Mouse (Mus musculus) mature B cell (primary cell): Measurements from ENCODE around the gene Vstm5.
"Not testable (repeated sequence)": the region's sequence is repeated elsewhere in the genome, so short reads cannot be mapped to it uniquely, and the experiment has no call there.

Experiments used
- in situ Hi-C: fragments of 300-500 bp; cut with MboI; formaldehyde crosslinking; loops from 2 replicates; pipeline ENCODE4 v1.14.3; 2019

Gene Vstm5

GRCm38 (mm10) chr9:15239042-15239925 is at the start of gene Vstm5:
Vstm5 (plus strand) TSS chr9:15239045.
- in situ Hi-C loops: no loop called here

DNA sequence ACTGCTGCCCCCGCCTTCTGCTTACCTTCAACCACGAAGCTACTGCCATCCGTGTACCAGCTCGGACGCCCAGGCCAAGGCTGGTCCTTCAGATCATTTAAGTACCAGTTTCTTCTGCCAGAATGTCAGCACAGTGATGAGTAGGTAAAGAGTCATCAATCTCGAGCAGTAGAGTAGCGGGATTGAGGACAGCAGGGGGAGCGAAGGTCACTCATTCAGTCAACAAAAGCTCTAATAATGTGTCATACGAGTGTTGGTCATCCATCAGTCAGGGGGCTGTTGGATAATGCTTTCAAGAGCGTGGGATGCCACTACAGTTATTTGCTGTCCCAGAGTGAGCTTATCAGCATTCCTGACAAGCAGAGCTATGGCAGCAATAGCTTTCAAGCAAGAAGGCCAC is 44.0 kb upstream of the Vstm5 start:
- in situ Hi-C loops: not testable (repeated sequence)

- in situ Hi-C loops: no loop called here
Observed at GRCm38 (mm10) chr9:15206631-15207030, 32.2 kb upstream of the Vstm5 start.

DNA sequence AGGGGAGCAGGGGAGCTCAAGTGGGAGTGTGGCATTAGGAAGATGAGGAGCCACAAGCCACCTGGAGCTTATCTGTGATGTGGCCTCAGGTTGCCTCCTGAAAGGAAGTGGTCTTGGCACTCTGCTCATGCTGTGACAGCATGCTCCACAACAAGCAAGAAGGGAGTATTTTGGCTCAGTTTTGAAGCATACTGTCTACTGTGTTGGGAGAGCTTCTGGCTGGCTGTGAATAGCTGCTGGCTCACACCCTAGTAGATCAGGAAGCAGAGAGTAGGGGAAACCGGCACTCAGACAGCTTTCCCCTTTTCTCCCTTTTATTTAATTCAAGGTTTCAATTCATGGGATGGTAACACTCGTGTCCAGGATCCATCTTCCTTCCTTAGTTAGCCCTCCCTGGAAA is 29.5 kb upstream of the Vstm5 start:
- in situ Hi-C loops: no loop called here

- in situ Hi-C loops: no loop called here
Observed at GRCm38 (mm10) chr9:15211876-15212275, 27.0 kb upstream of the Vstm5 start.

GRCm38 (mm10) chr9:15213695-15214094 is 25.1 kb upstream of the Vstm5 start:
- in situ Hi-C loops: no loop called here

- in situ Hi-C loops: no loop called here
Observed at GRCm38 (mm10) chr9:15224912-15225311, 13.9 kb upstream of the Vstm5 start.

DNA sequence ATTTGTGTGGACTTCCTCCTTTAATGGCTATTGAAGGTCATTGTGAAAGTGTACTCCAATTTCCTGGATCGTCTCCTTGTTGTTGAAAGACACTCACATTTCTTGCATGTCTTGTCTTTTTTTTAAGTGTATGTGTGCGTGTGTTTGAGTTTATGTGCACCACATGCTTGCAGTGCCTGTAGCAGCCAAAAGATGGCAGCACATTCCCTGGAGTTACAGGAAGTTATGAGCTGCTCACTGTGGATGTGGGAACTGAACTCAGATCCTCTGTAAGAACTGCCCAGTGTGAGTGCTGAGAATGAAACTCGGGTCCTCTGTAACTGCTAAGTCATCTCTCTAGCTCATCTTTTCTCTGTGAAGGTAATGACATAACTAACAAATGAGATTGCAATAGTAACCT is 6.4 kb upstream of the Vstm5 start:
- in situ Hi-C loops: no loop called here

DNA sequence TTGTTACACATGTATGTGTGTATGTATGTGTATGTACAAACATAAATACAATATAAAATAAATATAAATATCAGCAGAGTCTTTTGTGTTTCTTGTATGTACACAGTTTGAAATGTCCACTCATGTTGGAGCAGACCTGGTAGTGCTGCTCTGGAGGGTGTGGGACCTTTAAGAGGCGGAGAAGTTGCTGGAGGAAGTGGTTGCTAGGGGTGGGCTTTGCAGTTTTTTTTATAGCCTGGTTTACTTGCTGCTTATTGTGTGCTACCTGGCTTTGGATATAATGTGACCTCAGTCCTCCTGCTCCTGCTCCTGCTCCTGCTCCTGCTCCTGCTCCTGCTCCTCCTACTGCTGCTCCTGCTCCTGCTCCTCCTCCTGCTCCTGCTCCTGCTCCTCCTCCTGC is 5.2 kb upstream of the Vstm5 start:
- in situ Hi-C loops: no loop called here

- in situ Hi-C loops: no loop called here
Observed at GRCm38 (mm10) chr9:15235986-15236385, 2.9 kb upstream of the Vstm5 start.

DNA sequence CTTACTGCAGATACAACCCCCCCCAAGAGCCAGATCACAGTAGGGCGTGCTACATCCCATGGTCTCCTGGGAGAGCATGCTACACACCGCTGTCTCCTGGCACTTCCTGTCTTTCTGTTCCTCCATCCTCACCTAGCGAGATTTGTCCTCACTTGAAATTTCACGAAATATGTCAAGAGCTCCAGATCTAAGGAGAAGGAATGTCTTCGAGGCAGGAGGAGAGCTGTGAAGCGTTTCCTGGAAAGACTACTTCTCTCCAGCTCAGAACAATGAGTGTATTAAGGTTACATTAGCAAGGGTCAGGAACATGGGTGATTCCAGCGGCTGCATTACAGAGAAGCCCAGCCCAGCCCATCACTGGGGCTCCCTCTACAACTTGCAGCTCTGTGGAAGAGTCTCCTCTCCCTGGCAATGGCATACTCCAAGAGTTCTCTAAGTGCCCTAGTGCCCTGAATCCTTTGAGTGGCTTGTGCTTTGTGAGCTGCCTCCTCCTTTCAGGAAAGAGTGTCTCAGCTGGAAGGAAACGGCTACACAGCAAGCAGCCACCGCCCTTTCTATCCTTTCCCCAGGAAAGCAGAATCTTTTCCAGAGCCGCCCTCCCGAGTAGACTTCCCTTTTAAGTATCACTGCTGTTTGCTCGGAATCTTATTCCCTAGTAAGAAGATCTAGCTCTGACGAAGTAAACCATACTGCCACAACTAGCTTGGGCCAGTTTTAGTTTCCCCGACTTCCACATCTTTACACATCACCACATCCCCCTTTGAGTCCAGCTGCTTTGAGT is 1.1 kb upstream of the Vstm5 start:
- in situ Hi-C loops: no loop called here

GRCm38 (mm10) chr9:15238297-15238990 is 401 bp upstream of the Vstm5 start:
- in situ Hi-C loops: no loop called here

DNA sequence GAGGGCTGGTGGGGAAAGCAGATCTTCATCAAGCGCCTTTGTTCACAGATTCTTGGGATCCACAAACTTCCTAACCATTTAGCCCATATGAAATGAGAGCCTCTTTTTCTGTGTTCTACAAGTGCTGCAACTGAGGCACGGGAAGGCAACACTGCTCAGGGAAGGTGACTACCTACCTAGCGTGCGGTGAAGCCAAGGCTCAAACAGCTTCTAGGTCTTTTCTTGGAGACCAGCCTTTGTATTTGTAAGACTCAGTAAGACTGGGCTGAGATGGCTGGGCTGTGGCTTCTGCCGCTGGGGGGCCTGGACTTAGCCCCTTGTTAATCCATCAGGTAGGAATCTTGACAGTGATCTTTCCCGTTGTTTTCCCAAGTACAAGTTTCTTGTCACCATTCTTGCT is 1.2 kb downstream of the Vstm5 start:
- in situ Hi-C loops: no loop called here

GRCm38 (mm10) chr9:15240863-15241595 is 2.2 kb downstream of the Vstm5 start:
- in situ Hi-C loops: no loop called here

DNA sequence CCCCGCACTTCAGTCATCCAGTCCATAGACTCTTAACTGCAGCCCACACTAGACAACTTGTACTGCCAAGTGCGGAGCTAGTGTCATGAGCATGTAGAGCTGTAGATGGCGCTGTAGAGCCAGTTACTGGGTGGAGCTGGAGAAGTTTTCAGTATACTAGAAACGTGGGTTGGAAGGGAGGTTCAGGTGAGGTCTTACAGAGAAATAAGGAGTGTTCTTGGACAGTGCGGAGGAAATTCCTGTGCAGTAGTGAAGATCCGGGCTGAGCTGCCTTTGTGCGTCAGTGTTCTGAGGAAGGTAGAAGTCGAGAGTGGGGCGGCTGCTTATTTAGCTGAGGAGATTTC is 2.7 kb downstream of the Vstm5 start:
- in situ Hi-C loops: no loop called here

DNA sequence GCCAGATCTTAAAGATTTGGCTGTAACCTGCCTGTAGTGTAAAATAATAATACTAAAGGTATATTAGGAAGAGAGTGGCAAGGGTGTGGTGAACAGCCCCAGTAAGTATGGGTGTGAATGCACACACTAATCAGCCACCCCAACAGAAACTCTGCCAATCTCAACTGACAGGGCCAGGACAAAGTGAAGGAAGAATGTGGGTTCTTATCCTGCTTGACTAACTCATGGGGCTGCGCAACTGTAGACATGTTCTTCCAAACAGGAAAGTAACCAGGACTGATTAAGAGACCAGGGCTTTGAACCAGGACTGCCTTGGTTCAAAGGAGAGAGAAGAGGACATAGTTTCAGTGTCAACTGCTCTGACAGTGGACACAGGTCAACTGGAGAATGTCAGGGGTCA is 3.3 kb downstream of the Vstm5 start:
- in situ Hi-C loops: no loop called here

GRCm38 (mm10) chr9:15245319-15246075 is 6.7 kb downstream of the Vstm5 start:
- in situ Hi-C loops: no loop called here

DNA sequence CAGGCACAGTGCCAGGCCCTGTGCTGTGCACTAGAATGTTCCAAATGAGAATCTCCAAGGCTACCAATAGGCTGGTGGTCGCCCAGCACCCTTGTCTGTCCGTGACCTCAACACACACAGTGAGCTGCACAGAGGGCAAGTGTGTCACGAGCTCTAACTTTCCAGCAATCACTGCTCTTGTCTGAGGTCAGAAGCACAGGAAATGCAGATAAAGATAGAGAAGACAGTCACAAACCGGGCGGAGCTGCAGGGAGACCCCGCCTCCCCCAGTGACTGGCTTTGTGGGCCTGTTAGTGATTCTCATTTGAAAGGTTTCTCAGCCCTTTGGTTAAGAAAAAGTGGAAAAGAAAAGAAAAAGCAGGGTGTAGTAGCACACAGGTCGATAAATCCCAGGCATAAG is 11.5 kb downstream of the Vstm5 start:
- in situ Hi-C loops: no loop called here

- in situ Hi-C loops: no loop called here
Observed at GRCm38 (mm10) chr9:15252196-15252595, 13.4 kb downstream of the Vstm5 start.

DNA sequence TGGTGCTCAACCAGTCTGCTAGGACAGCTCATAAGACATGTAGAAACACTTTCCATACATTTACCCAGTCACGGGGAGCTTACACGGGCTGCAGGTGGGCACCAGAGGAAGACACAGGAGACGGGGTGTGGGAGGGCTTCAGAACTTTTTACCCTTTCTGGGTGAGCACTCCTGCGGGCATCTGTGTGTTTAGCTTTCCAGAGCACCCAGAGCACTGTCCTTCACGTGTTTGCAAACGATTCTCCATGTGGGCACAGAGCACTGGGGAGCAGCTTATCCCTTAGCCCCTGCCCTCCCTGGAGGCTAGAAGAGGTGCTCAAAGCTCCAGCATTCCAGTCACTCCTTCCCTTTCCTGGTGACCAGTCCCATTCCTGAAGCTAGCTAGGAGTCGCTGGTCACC is 15.7 kb downstream of the Vstm5 start:
- in situ Hi-C loops: no loop called here

DNA sequence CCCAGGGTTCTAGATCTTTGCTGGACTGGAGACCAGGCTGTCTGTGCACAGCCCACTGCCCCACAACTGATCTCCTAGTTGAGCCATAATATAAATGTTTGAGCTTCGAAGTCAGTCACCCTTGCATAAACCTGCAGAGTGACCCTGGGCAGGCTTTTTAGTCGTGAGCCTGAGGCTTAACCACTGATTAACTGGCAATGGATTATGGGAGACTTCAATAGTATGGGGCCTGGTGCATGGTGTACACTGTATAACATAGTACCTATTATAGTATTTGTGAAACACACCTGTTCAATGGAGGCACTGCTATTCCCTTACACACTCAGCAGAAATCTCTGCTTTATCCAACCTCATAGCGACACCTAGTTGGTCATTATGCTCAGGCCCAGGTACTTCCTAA is 17.4 kb downstream of the Vstm5 start:
- in situ Hi-C loops: no loop called here
